Mouse (Mus musculus): ENCODE results near the gene Lrrk1. TPM values are rescaled to one million over a fixed set of nuclear protein-coding genes. Genes with fewer than 3 reads are reported as not detected.
A peak's percentile ranks its signal among the peaks of the same experiment; 100 is the strongest.

Lrrk1 gene
- polyA plus RNA-seq, 1 experiment from 2014 or later, result 4.7 TPM

DNA sequence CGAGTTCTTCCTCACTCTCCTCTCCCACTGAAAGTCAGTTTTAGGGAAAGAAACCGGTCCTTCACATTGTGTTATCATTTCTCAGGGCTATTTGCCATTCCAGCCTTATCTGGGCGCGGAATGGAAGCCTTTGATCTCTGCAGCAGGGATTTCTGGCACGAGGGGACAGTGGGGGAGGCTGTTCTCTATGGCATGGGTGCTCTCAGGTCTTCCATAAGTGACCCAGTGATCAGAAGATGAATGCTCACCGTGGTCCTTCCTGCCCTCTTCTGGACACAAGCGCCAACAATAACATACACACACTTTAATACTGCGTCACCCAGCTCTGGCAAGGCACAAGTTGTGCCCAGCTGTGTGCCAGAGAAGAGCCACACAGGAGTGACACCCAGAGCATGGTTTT lies 18.8 kb upstream of the Lrrk1 start:
- no peaks in the 10 kb centered on the region for H3K9me3 ChIP-seq (ENCODE audit: control insufficient read depth, low read length)
- 81% methylated on average over 8 of the region's 8 CpGs for WGBS
- H3K4me3 ChIP-seq (replicated peaks; ENCODE audit: low read length), result no peak overlapping the region
- no peak overlapping the region for H3K9ac ChIP-seq
- no peaks in the 10 kb centered on the region for H3K4me1 ChIP-seq (replicated peaks; ENCODE audit: control insufficient read depth, insufficient read depth, low read length)
- no peak overlapping the region for H3K27ac ChIP-seq
- no peaks in the 10 kb centered on the region for H3K36me3 ChIP-seq (replicated peaks; ENCODE audit: control insufficient read depth, insufficient read depth)
- DNase-seq (ENCODE audit: low spot score), result no peak
- H3K4me2 ChIP-seq (replicated peaks), result no peak overlapping the region
- no peak for ATAC-seq (ENCODE audit: low FRiP score)
- H3K27me3 ChIP-seq (ENCODE audit: control insufficient read depth, insufficient read depth, low read length), result no peaks in the 10 kb centered on the region

GRCm38 (mm10) chr7:66405951-66406721 lies 18.0 kb upstream of the Lrrk1 start:
- no peak for DNase-seq (ENCODE audit: low spot score)
- H3K4me3 ChIP-seq (replicated peaks; ENCODE audit: low read length), result no peak overlapping the region
- 54% methylated on average over 13 of the region's 13 CpGs for WGBS
- no peak for ATAC-seq (ENCODE audit: low FRiP score)
- H3K27me3 ChIP-seq (ENCODE audit: control insufficient read depth, insufficient read depth, low read length), result no peaks in the 10 kb centered on the region
- H3K4me2 ChIP-seq (replicated peaks), result no peak overlapping the region
- H3K4me1 ChIP-seq (replicated peaks; ENCODE audit: control insufficient read depth, insufficient read depth, low read length), result no peaks in the 10 kb centered on the region
- H3K9ac ChIP-seq, result no peak overlapping the region
- no peaks in the 10 kb centered on the region for H3K9me3 ChIP-seq (ENCODE audit: control insufficient read depth, low read length)
- H3K27ac ChIP-seq, result no peak overlapping the region
- H3K36me3 ChIP-seq (replicated peaks; ENCODE audit: control insufficient read depth, insufficient read depth), result no peaks in the 10 kb centered on the region

- Histone ChIP-seq H3K4me2 (replicated peaks) (no peak overlapping the region), H3K9ac (no peak overlapping the region), H3K4me3 (replicated peaks; ENCODE audit: low read length) (no peak overlapping the region), H3K27ac (no peak overlapping the region), H3K4me1 (replicated peaks; ENCODE audit: control insufficient read depth, insufficient read depth, low read length) (no peaks in the 10 kb centered on the region), H3K27me3 (ENCODE audit: control insufficient read depth, insufficient read depth, low read length) (no peaks in the 10 kb centered on the region), H3K9me3 (ENCODE audit: control insufficient read depth, low read length) (no peaks in the 10 kb centered on the region), H3K36me3 (replicated peaks; ENCODE audit: control insufficient read depth, insufficient read depth) (no peaks in the 10 kb centered on the region)
- WGBS, result 53% methylated on average over 11 of the region's 11 CpGs
- ATAC-seq (ENCODE audit: low FRiP score), result no peak
- no peak for DNase-seq (ENCODE audit: low spot score)
These were observed 17.4 kb upstream of the Lrrk1 start for GRCm38 (mm10) chr7:66405541-66405940.

DNA sequence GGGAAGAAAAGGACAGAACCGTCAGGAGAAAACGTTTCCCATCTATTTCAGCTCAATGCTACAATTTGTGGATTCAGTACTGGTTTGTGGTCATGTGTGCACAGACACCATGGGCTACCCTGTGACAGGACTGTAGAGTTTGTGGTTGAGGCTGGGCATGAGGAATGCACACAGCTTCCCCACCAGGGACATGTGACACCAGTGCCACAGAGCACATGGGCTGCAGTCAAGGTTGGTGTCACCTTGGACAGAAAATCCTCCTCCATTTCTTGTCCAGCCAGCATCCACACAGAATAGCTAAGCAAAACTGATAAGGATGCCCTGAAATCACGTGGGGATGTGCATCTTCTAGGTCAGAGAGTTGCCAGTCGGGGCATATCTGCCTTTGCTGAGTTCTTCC lies 16.7 kb upstream of the Lrrk1 start:
- WGBS, result 81% methylated on average over 4 of the region's 4 CpGs
- no peak for ATAC-seq (ENCODE audit: low FRiP score)

GRCm38 (mm10) chr7:66404141-66404540 lies 16.0 kb upstream of the Lrrk1 start:
- 60% methylated on average over 10 of the region's 10 CpGs for WGBS
- no peak for DNase-seq (ENCODE audit: low spot score)

More for the DNA sequence above, 16.7 kb upstream of the Lrrk1 start:
- H3K4me1 ChIP-seq (replicated peaks; ENCODE audit: control insufficient read depth, insufficient read depth, low read length), result no peaks in the 10 kb centered on the region
- H3K27ac ChIP-seq, result no peak overlapping the region
- no peak overlapping the region for H3K4me3 ChIP-seq (replicated peaks; ENCODE audit: low read length)
- no peaks in the 10 kb centered on the region for H3K27me3 ChIP-seq (ENCODE audit: control insufficient read depth, insufficient read depth, low read length)
- H3K9me3 ChIP-seq (ENCODE audit: control insufficient read depth, low read length), result no peaks in the 10 kb centered on the region
- DNase-seq (ENCODE audit: low spot score), result no peak
- H3K4me2 ChIP-seq (replicated peaks), result no peak overlapping the region
- H3K36me3 ChIP-seq (replicated peaks; ENCODE audit: control insufficient read depth, insufficient read depth), result no peaks in the 10 kb centered on the region
- H3K9ac ChIP-seq, result no peak overlapping the region

DNA sequence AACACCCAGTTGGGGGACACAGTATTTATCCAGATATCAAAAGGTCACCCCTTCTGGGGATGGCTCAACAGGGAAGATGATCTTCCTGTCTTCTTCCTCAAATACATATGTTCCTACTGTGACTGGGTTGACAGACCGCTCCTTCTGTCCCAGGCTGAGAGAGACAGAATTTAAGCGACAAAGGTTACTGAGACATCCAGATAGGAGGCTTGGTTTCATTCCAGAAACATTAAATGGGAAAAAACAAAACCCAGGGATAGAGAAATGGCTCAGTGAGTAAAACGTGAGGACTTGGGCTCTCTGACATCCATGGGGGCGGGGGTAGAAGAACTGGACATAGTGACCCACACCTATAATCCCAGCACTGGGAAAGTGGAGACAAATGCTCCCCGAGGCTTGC lies 14.7 kb upstream of the Lrrk1 start:
- DNase-seq (ENCODE audit: low spot score) (no peak), ATAC-seq (ENCODE audit: low FRiP score) (no peak)
- 88% methylated on average over 5 of the region's 5 CpGs for WGBS
- Histone ChIP-seq H3K36me3 (replicated peaks; ENCODE audit: control insufficient read depth, insufficient read depth) (no peaks in the 10 kb centered on the region), H3K9ac (no peak overlapping the region), H3K4me3 (replicated peaks; ENCODE audit: low read length) (no peak overlapping the region), H3K4me2 (replicated peaks) (no peak overlapping the region), H3K4me1 (replicated peaks; ENCODE audit: control insufficient read depth, insufficient read depth, low read length) (no peaks in the 10 kb centered on the region), H3K27me3 (ENCODE audit: control insufficient read depth, insufficient read depth, low read length) (no peaks in the 10 kb centered on the region), H3K9me3 (ENCODE audit: control insufficient read depth, low read length) (no peaks in the 10 kb centered on the region), H3K27ac (no peak overlapping the region)

More at GRCm38 (mm10) chr7:66404141-66404540, 16.0 kb upstream of the Lrrk1 start:
- Histone ChIP-seq H3K4me3 (replicated peaks; ENCODE audit: low read length) (no peak overlapping the region), H3K27ac (no peak overlapping the region), H3K27me3 (ENCODE audit: control insufficient read depth, insufficient read depth, low read length) (no peaks in the 10 kb centered on the region), H3K4me2 (replicated peaks) (no peak overlapping the region), H3K9me3 (ENCODE audit: control insufficient read depth, low read length) (no peaks in the 10 kb centered on the region), H3K36me3 (replicated peaks; ENCODE audit: control insufficient read depth, insufficient read depth) (no peaks in the 10 kb centered on the region), H3K9ac (no peak overlapping the region), H3K4me1 (replicated peaks; ENCODE audit: control insufficient read depth, insufficient read depth, low read length) (no peaks in the 10 kb centered on the region)
- no peak for ATAC-seq (ENCODE audit: low FRiP score)

GRCm38 (mm10) chr7:66401605-66402004 lies 13.5 kb upstream of the Lrrk1 start:
- WGBS, result 69% methylated on average over 8 of the region's 8 CpGs
- DNase-seq (ENCODE audit: low spot score) (no peak), ATAC-seq (ENCODE audit: low FRiP score) (no peak)
- Histone ChIP-seq H3K9ac (no peak overlapping the region), H3K27ac (no peak overlapping the region), H3K27me3 (ENCODE audit: control insufficient read depth, insufficient read depth, low read length) (no peaks in the 10 kb centered on the region), H3K9me3 (ENCODE audit: control insufficient read depth, low read length) (no peaks in the 10 kb centered on the region), H3K36me3 (replicated peaks; ENCODE audit: control insufficient read depth, insufficient read depth) (no peaks in the 10 kb centered on the region), H3K4me3 (replicated peaks; ENCODE audit: low read length) (no peak overlapping the region), H3K4me2 (replicated peaks) (no peak overlapping the region), H3K4me1 (replicated peaks; ENCODE audit: control insufficient read depth, insufficient read depth, low read length) (no peaks in the 10 kb centered on the region)

DNA sequence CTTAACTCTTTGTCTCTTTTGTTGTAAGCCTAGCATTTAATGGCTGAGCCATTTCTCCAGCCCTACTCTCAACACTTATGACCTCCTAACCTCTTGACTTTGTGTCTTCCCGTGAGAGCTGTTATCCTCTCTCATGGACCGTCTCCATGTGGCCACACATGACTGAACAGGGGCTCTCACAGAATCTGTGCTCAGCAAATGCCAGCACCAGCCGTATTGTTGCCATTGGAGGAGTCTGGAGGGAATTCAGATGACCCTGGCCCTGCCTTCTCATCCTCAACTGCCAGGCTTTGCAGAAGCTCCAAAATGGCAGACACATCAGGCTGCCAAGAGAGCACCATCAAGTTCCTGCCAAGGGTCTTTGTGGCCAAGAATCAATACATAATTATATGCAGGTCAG lies 9.1 kb upstream of the Lrrk1 start:
- ATAC-seq (ENCODE audit: low FRiP score) (no peak), DNase-seq (ENCODE audit: low spot score) (no peak)
- Histone ChIP-seq H3K9ac (no peak overlapping the region), H3K4me2 (replicated peaks) (no peak overlapping the region), H3K9me3 (ENCODE audit: control insufficient read depth, low read length) (no peaks in the 10 kb centered on the region), H3K4me3 (replicated peaks; ENCODE audit: low read length) (no peak overlapping the region), H3K27ac (no peak overlapping the region), H3K27me3 (ENCODE audit: control insufficient read depth, insufficient read depth, low read length) (no peaks in the 10 kb centered on the region), H3K4me1 (replicated peaks; ENCODE audit: control insufficient read depth, insufficient read depth, low read length) (no peaks in the 10 kb centered on the region), H3K36me3 (replicated peaks; ENCODE audit: control insufficient read depth, insufficient read depth) (no peaks in the 10 kb centered on the region)
- WGBS, result 29% methylated on average over 3 of the region's 3 CpGs

DNA sequence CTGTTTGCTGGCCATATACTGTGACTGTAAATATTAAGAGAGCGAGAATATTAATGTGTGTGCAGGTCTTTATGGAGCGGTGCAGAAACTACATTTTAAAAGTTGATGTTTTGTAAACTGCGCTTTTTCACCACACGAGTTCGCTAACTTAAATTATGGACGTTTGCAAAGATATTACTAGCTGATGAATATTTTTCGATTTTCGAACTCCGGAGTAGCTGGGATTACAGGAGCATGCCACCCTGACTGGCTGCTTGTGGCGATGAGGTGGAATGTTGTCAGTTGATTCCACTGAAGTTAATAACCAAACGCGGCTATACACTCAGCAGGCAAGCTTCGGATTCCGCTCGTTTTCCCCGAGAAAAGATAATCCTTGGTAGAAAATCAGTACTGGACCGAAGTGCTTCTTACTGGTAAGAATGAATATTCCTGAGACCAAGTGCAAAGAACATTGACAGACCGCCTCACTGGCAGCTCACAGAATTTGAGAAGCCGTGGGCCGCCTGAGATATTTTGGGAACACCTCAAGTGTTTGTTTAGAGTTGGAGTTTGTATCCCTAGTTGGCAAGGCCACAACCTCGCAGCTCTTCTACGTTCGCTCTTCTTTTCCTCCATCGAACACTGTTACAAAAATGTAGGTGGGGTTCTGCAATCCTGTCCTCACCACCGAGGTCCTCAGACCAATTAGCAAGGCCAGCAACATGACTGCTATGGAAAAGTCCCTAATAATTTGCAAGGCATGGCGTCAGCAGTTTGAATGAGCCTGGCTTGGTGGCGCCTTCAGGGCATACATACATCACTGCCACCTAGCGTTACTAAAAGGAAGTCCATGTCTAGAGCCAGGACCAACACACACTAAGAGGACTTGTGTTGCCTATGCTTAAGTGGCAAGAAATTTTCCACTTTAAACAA lies 727 bp upstream of the Lrrk1 start:
- Histone ChIP-seq H3K4me1 (replicated peaks; ENCODE audit: control insufficient read depth, insufficient read depth, low read length) (peaks cover 3% of the 10 kb centered on the region), H3K27ac (no peak overlapping the region), H3K4me2 (replicated peaks) (peak overlapping the region; percentile 94), H3K9me3 (ENCODE audit: control insufficient read depth, low read length) (no peaks in the 10 kb centered on the region), H3K27me3 (ENCODE audit: control insufficient read depth, insufficient read depth, low read length) (peaks cover 15% of the 10 kb centered on the region), H3K4me3 (replicated peaks; ENCODE audit: low read length) (peak overlapping the region; percentile 54), H3K9ac (no peak overlapping the region), H3K36me3 (replicated peaks; ENCODE audit: control insufficient read depth, insufficient read depth) (no peaks in the 10 kb centered on the region)
- DNase-seq (ENCODE audit: low spot score) (peak; percentile 80), ATAC-seq (ENCODE audit: low FRiP score) (peak; percentile 79; the same call in 1 of the 2 replicates)
- 16% methylated on average over 28 of the region's 28 CpGs for WGBS
